22 mouse cellular contexts compared by ENCODE assay signal in the genomic region with DNA sequence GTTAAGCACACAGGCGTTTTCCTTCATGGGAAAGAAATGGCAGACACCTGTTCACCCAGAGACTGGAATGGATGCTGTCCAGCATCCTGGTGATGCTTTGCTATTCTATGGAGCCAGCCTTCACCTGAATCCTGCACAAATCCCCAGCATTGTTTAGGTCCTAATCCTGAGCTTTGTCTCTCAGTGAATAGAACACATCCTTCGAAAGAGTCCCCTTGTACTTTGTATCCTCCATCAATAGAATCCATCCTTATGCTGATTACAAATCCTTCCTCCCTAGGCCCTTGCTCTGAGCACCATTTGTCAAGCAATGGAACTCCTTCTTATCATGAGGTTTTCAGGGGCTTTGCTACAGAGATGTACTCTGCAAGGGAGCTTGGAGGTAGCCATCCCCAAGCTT.
DNase-seq lines count a peak whose midpoint lies in the region; ATAC-seq and TF ChIP-seq lines count a peak whose summit lies in the region.
"Had no signal": no experiment of that assay in that cellular context is flagged by ENCODE, and none has a peak within 500 bp of the region (broad histone marks: within the 10 kb centered on the region; RNA-seq: fewer than 3 reads in every experiment).

No protein-coding gene starts in this region.

- H3K27me3 ChIP-seq in midbrain, embryonic 14.5 days (ENCODE audit: control insufficient read depth, insufficient read depth, low read length), result no peaks in the 10 kb centered on the region
- H3K27me3 ChIP-seq in liver, embryonic 11.5 days (replicated peaks; ENCODE audit: control insufficient read depth, insufficient read depth, low read length), result no peaks in the 10 kb centered on the region
- H3K27me3 ChIP-seq: embryonic facial prominence, embryonic 13.5 days; embryonic facial prominence, embryonic 15.5 days; forebrain, embryonic 12.5 days had no signal

- no peaks in the 10 kb centered on the region for H3K36me3 ChIP-seq in ES-E14 (ENCODE audit: control insufficient read depth, insufficient read depth, low read length, poor library complexity, severe bottlenecking)
- no peaks in the 10 kb centered on the region for H3K36me3 ChIP-seq in midbrain, embryonic 14.5 days (ENCODE audit: control insufficient read depth, insufficient read depth, low read length)
- H3K36me3 ChIP-seq in liver, embryonic 11.5 days (ENCODE audit: control insufficient read depth, insufficient read depth, low read length), result no peaks in the 10 kb centered on the region
- H3K36me3 ChIP-seq: embryonic facial prominence, embryonic 13.5 days; embryonic facial prominence, embryonic 15.5 days; forebrain, embryonic 10.5 days; forebrain, embryonic 12.5 days had no signal

- in situ Hi-C loops in ES-E14 (cut with MboI; ENCODE audit: low sequenced_read_pairs in 2 of 2, unreplicated experiment in 2 of 2), result no loop called here

- WGBS in midbrain, embryonic 14.5 days, result 52% methylated on average over 2 of the region's 2 CpGs
- 86% methylated on average over 2 of the region's 2 CpGs for WGBS in liver, embryonic 11.5 days

- H3K4me1 ChIP-seq in ES-E14 (ENCODE audit: control insufficient read depth in 2 of 2, insufficient read depth in 2 of 2, low read length in 2 of 2, poor library complexity in 1 of 2), result peaks cover 2 to 3% of the 10 kb centered on the region in 2 experiments; a peak in 2 of 4 replicates
- 0 out of 2 replicates have a peak, but pooled peaks cover 6% of the 10 kb centered on the region for H3K4me1 ChIP-seq in midbrain, embryonic 14.5 days (ENCODE audit: control insufficient read depth, insufficient read depth, low read length)
- H3K4me1 ChIP-seq in liver, embryonic 11.5 days (replicated peaks; ENCODE audit: control insufficient read depth, insufficient read depth, low read length), result no peaks in the 10 kb centered on the region
- H3K4me1 ChIP-seq: embryonic facial prominence, embryonic 13.5 days; embryonic facial prominence, embryonic 15.5 days had no signal

- no peak for ATAC-seq in midbrain, embryonic 14.5 days (ENCODE audit: low FRiP score, low TSS enrichment)
- no peak for ATAC-seq in liver, embryonic 11.5 days (replicated peaks; ENCODE audit: low FRiP score)
- ATAC-seq: forebrain, embryonic 14.5 days; forebrain, embryonic 16.5 days had no signal

- H3K9ac ChIP-seq in ES-E14 (ENCODE audit: insufficient read depth, low read depth, low read length, poor library complexity, severe bottlenecking), result no peak overlapping the region
- no peak overlapping the region for H3K9ac ChIP-seq in midbrain, embryonic 14.5 days (replicated peaks; ENCODE audit: low read length)
- no peak overlapping the region for H3K9ac ChIP-seq in liver, embryonic 11.5 days (ENCODE audit: low read depth, low read length)
- H3K9ac ChIP-seq: embryonic facial prominence, embryonic 13.5 days; embryonic facial prominence, embryonic 15.5 days; forebrain, embryonic 12.5 days had no signal

- H3K9me3 ChIP-seq in ES-E14 (ENCODE audit: control insufficient read depth, insufficient read depth, low read depth, low read length), result no peaks in the 10 kb centered on the region
- no peaks in the 10 kb centered on the region for H3K9me3 ChIP-seq in midbrain, embryonic 14.5 days (ENCODE audit: control insufficient read depth, low read length)
- no peaks in the 10 kb centered on the region for H3K9me3 ChIP-seq in liver, embryonic 11.5 days (ENCODE audit: control insufficient read depth, low read length)
- H3K9me3 ChIP-seq: embryonic facial prominence, embryonic 13.5 days; embryonic facial prominence, embryonic 15.5 days; forebrain, embryonic 10.5 days; forebrain, embryonic 12.5 days had no signal

- no peak overlapping the region for H3K4me3 ChIP-seq in ES-E14 (ENCODE audit: insufficient read depth in 1 of 2, low read depth in 1 of 2, low read length in 2 of 2, poor library complexity in 1 of 2, severe bottlenecking in 1 of 2)
- no peak overlapping the region for H3K4me3 ChIP-seq in midbrain, embryonic 14.5 days (replicated peaks; ENCODE audit: low read depth, low read length)
- no peak overlapping the region for H3K4me3 ChIP-seq in liver, embryonic 11.5 days (ENCODE audit: low read depth, low read length)
- H3K4me3 ChIP-seq: embryonic facial prominence, embryonic 13.5 days; embryonic facial prominence, embryonic 15.5 days; erythroblast, embryonic 14.5 days; forebrain, embryonic 10.5 days; forebrain, embryonic 12.5 days had no signal

- H3K27ac ChIP-seq in ES-E14 (ENCODE audit: insufficient read depth, low read depth, low read length, poor library complexity, severe bottlenecking), result no peak overlapping the region
- no peak overlapping the region for H3K27ac ChIP-seq in midbrain, embryonic 14.5 days (replicated peaks; ENCODE audit: low read depth, low read length)
- no peak overlapping the region for H3K27ac ChIP-seq in liver, embryonic 11.5 days (ENCODE audit: low read depth, low read length)
- H3K27ac ChIP-seq: embryonic facial prominence, embryonic 13.5 days; embryonic facial prominence, embryonic 15.5 days; forebrain, embryonic 10.5 days; forebrain, embryonic 12.5 days had no signal

- H3K4me2 ChIP-seq in midbrain, embryonic 14.5 days (ENCODE audit: low read length), result no peak overlapping the region
- H3K4me2 ChIP-seq in liver, embryonic 11.5 days, result no peak overlapping the region
- H3K4me2 ChIP-seq: embryonic facial prominence, embryonic 13.5 days; embryonic facial prominence, embryonic 15.5 days; forebrain, embryonic 12.5 days had no signal

- DNase-seq in ES-CJ7 (ENCODE audit: low read depth, low spot score), result peak; percentile 60
- peak; percentile 13 for DNase-seq in ES-E14 (ENCODE audit: low read depth, low spot score)
- DNase-seq in ZHBTc4 (ENCODE audit: low read depth, low spot score), result peak; percentile 63
- DNase-seq in midbrain, embryonic 14.5 days, result no peak
- DNase-seq in liver, embryonic 11.5 days (ENCODE audit: low spot score), result no peak
- DNase-seq: adrenal gland, adult 2 months; adrenal gland, postnatal 10 days; adrenal gland, postnatal 25 days; cerebellum, adult 11 months; cerebellum, adult 18-20 months; cerebellum, adult 8-10 months; cerebellum, adult 9-11 months; cerebellum, postnatal 14 days; cerebellum, postnatal 36 days; embryo, embryonic 11 days had no signal

TF ChIP-seq in ES-E14, 5 proteins besides CTCF, POLR2A, EP300 and RAD21:
- TF ChIP-seq HCFC1 (IDR thresholded peaks at IDR 0.05; ENCODE audit: borderline replicate concordance, insufficient read depth, low read length), result no peak
- no peak for TF ChIP-seq CHD2 (IDR thresholded peaks at IDR 0.05; ENCODE audit: low read depth, low read length)
- TF ChIP-seq ZNF384 (IDR thresholded peaks at IDR 0.05; ENCODE audit: low read depth, low read length), result no peak
- TF ChIP-seq ZC3H11A (IDR thresholded peaks at IDR 0.05; ENCODE audit: borderline replicate concordance, low read depth, low read length), result no peak
- TF ChIP-seq MAFK (IDR thresholded peaks at IDR 0.05; ENCODE audit: insufficient read depth, low read depth, low read length), result no peak
TF ChIP-seq in ES-E14: peak in this region for 0.

Comparison
In these comparisons a context has a peak if more than half of its experiments do, and no peak if none do; other contexts are left out.
1. DNase-seq: peak in ES-CJ7 (single experiment), ES-E14 (single experiment) and ZHBTc4 (single experiment); none in midbrain, embryonic 14.5 days (single experiment) and liver, embryonic 11.5 days (single experiment).